Mouse (Mus musculus) embryonic facial prominence, embryonic 12.5 days (tissue): Measurements from ENCODE around the gene Cxcl16. TPM values are rescaled to one million over a fixed set of nuclear protein-coding genes. Genes with fewer than 3 reads are reported as not detected.
A peak's percentile ranks its signal among the peaks of the same experiment; 100 is the strongest.
"Not testable (repeated sequence)": the region's sequence is repeated elsewhere in the genome, so short reads cannot be mapped to it uniquely, and the experiment has no call there.

Experiments used
- ATAC-seq: fragments of 200-750 bp; cut with Nextera tagmentation; 2 replicates; pipeline ENCODE4 v1.8.0; 2017; ENCODE audit not compliant: insufficient number of reproducible peaks, insufficient read depth, low FRiP score, low TSS enrichment
- H3K27ac ChIP-seq: fragments of 300-500 bp; sonication (generic); 2 replicates; pipeline ENCODE4 v1.5.1; 2016; ENCODE audit warnings: mild to moderate bottlenecking
- H3K27me3 ChIP-seq: fragments of 300-500 bp; sonication (generic); 2 replicates; pipeline ENCODE4 v1.6.1; 2016; ENCODE audit warnings: mild to moderate bottlenecking, moderate library complexity
- H3K36me3 ChIP-seq: fragments of 300-500 bp; sonication (generic); 2 replicates; pipeline ENCODE4 v1.6.1; 2016; ENCODE audit warnings: mild to moderate bottlenecking
- H3K4me1 ChIP-seq: fragments of 300-500 bp; sonication (generic); 2 replicates; pipeline ENCODE4 v1.6.1; 2016
- H3K4me2 ChIP-seq: fragments of 300-500 bp; sonication (generic); replicated peaks from 2 replicates; pipeline ENCODE4 v1.6.1; 2016; ENCODE audit warnings: mild to moderate bottlenecking, moderate library complexity
- H3K4me3 ChIP-seq: fragments of 300-500 bp; sonication (generic); 2 replicates; pipeline ENCODE4 v1.5.1; 2016; ENCODE audit warnings: mild to moderate bottlenecking
- H3K9ac ChIP-seq: fragments of 300-500 bp; sonication (generic); 2 replicates; pipeline ENCODE4 v1.6.1; 2016; ENCODE audit warnings: mild to moderate bottlenecking, moderate library complexity
- H3K9me3 ChIP-seq: fragments of 300-500 bp; sonication (generic); 2 replicates; pipeline ENCODE4 v1.6.1; 2016; ENCODE audit warnings: mild to moderate bottlenecking, moderate library complexity
- WGBS: fragments of 180-500 bp; shearing (Covaris S2); methylation state at CpG from one replicate; pipeline ENCODE4 v1.1.7; 2016; 5-methylcytosine and 5-hydroxymethylcytosine counted together
- polyA plus RNA-seq: library from polyadenylated mRNA; unstranded; fragments of >200 nt; fragmentation: Nextera tagmentation; extraction: Ambion mirVana; gene quantifications from 2 replicates; pipeline ENCODE4 v1.2.1, GENCODE M21; 2016

Gene Cxcl16
- polyA plus RNA-seq, 1 experiment from 2014 or later, result 2.2 TPM

GRCm38 (mm10) chr11:70433569-70433943 lies 26.2 kb downstream of the Cxcl16 start:
- H3K4me2 ChIP-seq, result peak overlapping the region; percentile 81
- ATAC-seq, result no peak
- H3K27ac ChIP-seq, result no peak overlapping the region
- peaks cover 25% of the 10 kb centered on the region for H3K36me3 ChIP-seq
- WGBS, result 73% methylated on average over 1 of the region's 1 CpGs
- H3K9ac ChIP-seq, result peak overlapping the region; percentile 81; the same call in 1 of the 2 replicates
- H3K4me3 ChIP-seq, result peak overlapping the region; percentile 76
- peaks cover 15% of the 10 kb centered on the region for H3K4me1 ChIP-seq
- H3K27me3 ChIP-seq, result no peaks in the 10 kb centered on the region
- H3K9me3 ChIP-seq, result no peaks in the 10 kb centered on the region

GRCm38 (mm10) chr11:70432895-70433568 lies 26.8 kb downstream of the Cxcl16 start:
- Histone ChIP-seq H3K4me1 (peaks cover 15% of the 10 kb centered on the region), H3K9me3 (no peaks in the 10 kb centered on the region), H3K4me3 (peak overlapping the region; percentile 76), H3K9ac (peak overlapping the region; percentile 81), H3K4me2 (peak overlapping the region; percentile 81), H3K27me3 (no peaks in the 10 kb centered on the region), H3K27ac (peak overlapping the region; percentile 83), H3K36me3 (peaks cover 20% of the 10 kb centered on the region)
- WGBS, result 8% methylated on average over 15 of the region's 15 CpGs
- peak; percentile 30; the same call in 1 of the 2 replicates for ATAC-seq

- Histone ChIP-seq H3K4me1 (peaks cover 15% of the 10 kb centered on the region), H3K27me3 (no peaks in the 10 kb centered on the region), H3K9me3 (no peaks in the 10 kb centered on the region), H3K9ac (peak within 1 kb of the TSS; percentile 81), H3K27ac (peak within 1 kb of the TSS; percentile 83), H3K36me3 (peaks cover 14% of the 10 kb centered on the region), H3K4me3 (peak within 1 kb of the TSS; percentile 76), H3K4me2 (peak within 1 kb of the TSS; percentile 81)
- 1% methylated on average over 73 of the region's 75 CpGs for WGBS
- ATAC-seq, result peak; percentile 96
Observed at GRCm38 (mm10) chr11:70432048-70432894, 27.5 kb downstream of the Cxcl16 start, which contains the start of gene Arrb2. Gene Arrb2, plus strand, starts transcription at chr11:70432635.

GRCm38 (mm10) chr11:70431574-70431973 lies 28.2 kb downstream of the Cxcl16 start:
- Histone ChIP-seq H3K9me3 (no peaks in the 10 kb centered on the region), H3K36me3 (peaks cover 7% of the 10 kb centered on the region), H3K4me2 (peak overlapping the region; percentile 81), H3K27ac (peak overlapping the region; percentile 32; the same call in 1 of the 2 replicates), H3K27me3 (no peaks in the 10 kb centered on the region), H3K9ac (peak overlapping the region; percentile 6; the same call in 1 of the 2 replicates), H3K4me3 (peak overlapping the region; percentile 76; the same call in 1 of the 2 replicates), H3K4me1 (peaks cover 15% of the 10 kb centered on the region)
- ATAC-seq, result no peak
- 28% methylated on average over 5 of the region's 5 CpGs for WGBS

- not testable (repeated sequence) for H3K36me3 ChIP-seq, H3K9me3 ChIP-seq, H3K4me1 ChIP-seq, H3K4me2 ChIP-seq, ATAC-seq, H3K4me3 ChIP-seq, H3K27me3 ChIP-seq, H3K9ac ChIP-seq, H3K27ac ChIP-seq
- 78% methylated on average over 6 of the region's 6 CpGs for WGBS
Observed at GRCm38 (mm10) chr11:70426598-70426997, 33.2 kb downstream of the Cxcl16 start.

GRCm38 (mm10) chr11:70419486-70419885 lies 40.3 kb downstream of the Cxcl16 start:
- Histone ChIP-seq H3K27ac (no peak overlapping the region), H3K27me3 (no peaks in the 10 kb centered on the region), H3K4me1 (no peaks in the 10 kb centered on the region), H3K9ac (no peak overlapping the region), H3K36me3 (no peaks in the 10 kb centered on the region), H3K4me2 (no peak overlapping the region), H3K9me3 (no peaks in the 10 kb centered on the region), H3K4me3 (no peak overlapping the region)
- ATAC-seq, result no peak
- 72% methylated on average over 5 of the region's 5 CpGs for WGBS

GRCm38 (mm10) chr11:70418199-70418598 lies 41.6 kb downstream of the Cxcl16 start:
- 74% methylated on average over 4 of the region's 4 CpGs for WGBS
- Histone ChIP-seq H3K9me3 (no peaks in the 10 kb centered on the region), H3K36me3 (no peaks in the 10 kb centered on the region), H3K9ac (no peak overlapping the region), H3K4me2 (no peak overlapping the region), H3K4me1 (no peaks in the 10 kb centered on the region), H3K27ac (no peak overlapping the region), H3K4me3 (no peak overlapping the region), H3K27me3 (no peaks in the 10 kb centered on the region)
- ATAC-seq, result no peak

- Histone ChIP-seq H3K4me3 (no peak overlapping the region), H3K9ac (no peak overlapping the region), H3K4me1 (peaks cover 7% of the 10 kb centered on the region), H3K4me2 (no peak overlapping the region), H3K27ac (no peak overlapping the region), H3K27me3 (no peaks in the 10 kb centered on the region), H3K36me3 (no peaks in the 10 kb centered on the region), H3K9me3 (no peaks in the 10 kb centered on the region)
- 7% methylated on average over 3 of the region's 3 CpGs for WGBS
- ATAC-seq, result no peak
Observed at GRCm38 (mm10) chr11:70413961-70414360, 45.8 kb downstream of the Cxcl16 start.

- Histone ChIP-seq H3K9ac (no peak overlapping the region), H3K27me3 (no peaks in the 10 kb centered on the region), H3K4me1 (peaks cover 18% of the 10 kb centered on the region), H3K27ac (no peak overlapping the region), H3K4me2 (no peak overlapping the region), H3K4me3 (no peak overlapping the region), H3K36me3 (no peaks in the 10 kb centered on the region), H3K9me3 (no peaks in the 10 kb centered on the region)
- no peak for ATAC-seq
- WGBS, result 78% methylated on average over 5 of the region's 5 CpGs
Observed at GRCm38 (mm10) chr11:70412591-70412990, 47.2 kb downstream of the Cxcl16 start.

- H3K27me3 ChIP-seq, result no peaks in the 10 kb centered on the region
- H3K4me1 ChIP-seq, result peaks cover 18% of the 10 kb centered on the region
- peaks cover 4% of the 10 kb centered on the region; the same call in 1 of the 2 replicates for H3K36me3 ChIP-seq
- 63% methylated on average over 6 of the region's 6 CpGs for WGBS
- ATAC-seq, result no peak
- no peaks in the 10 kb centered on the region for H3K9me3 ChIP-seq
- 0 out of 2 replicates have a peak overlapping the region, but pooled peaks have one; percentile 82 for H3K27ac ChIP-seq
- H3K4me3 ChIP-seq, result peak overlapping the region; percentile 100
- peak overlapping the region; percentile 99; the same call in 1 of the 2 replicates for H3K9ac ChIP-seq
- H3K4me2 ChIP-seq, result peak overlapping the region; percentile 85
Observed at GRCm38 (mm10) chr11:70410297-70410643, 49.5 kb downstream of the Cxcl16 start.

GRCm38 (mm10) chr11:70409594-70410296 lies 50.0 kb downstream of the Cxcl16 start, which contains the start of gene Pelp1:
Gene Pelp1, minus strand, starts transcription at chr11:70410031.
- under 1% methylated on average over 59 of the region's 59 CpGs for WGBS
- Histone ChIP-seq H3K4me3 (peak within 1 kb of the TSS; percentile 100), H3K4me1 (peaks cover 18% of the 10 kb centered on the region), H3K27ac (peak within 1 kb of the TSS; percentile 82), H3K9me3 (no peaks in the 10 kb centered on the region), H3K36me3 (peaks cover 7% of the 10 kb centered on the region; the same call in 1 of the 2 replicates), H3K4me2 (peak within 1 kb of the TSS; percentile 85), H3K9ac (peak within 1 kb of the TSS; percentile 99), H3K27me3 (no peaks in the 10 kb centered on the region)
- ATAC-seq, result peak; percentile 98
